Mouse (Mus musculus) E14TG2a.4 (cell line): ENCODE measurements at regions not wholly inside any gene's neighbourhood (a gene's known extent, or its start where the extent isn't known, plus 50 kb on each side); places are given as distances from the start of the nearest gene placed in this dataset.

Experiments used
- CTCF ChIP-seq: conservative IDR thresholded peaks from 2 replicates; pipeline ENCODE4 v1.5.1; 2014; ENCODE audit warnings: low read length
- POU5F1 ChIP-seq: IDR thresholded peaks from 2 replicates; pipeline ENCODE4 v1.6.1; 2014; ENCODE audit warnings: low read length, borderline replicate concordance

GRCm38 (mm10) chr13:78809656-78810055, 610.1 kb upstream of the Nr2f1 start:
- TF ChIP-seq CTCF, result no peak
- TF ChIP-seq POU5F1, result no peak
